Mouse (Mus musculus) myocyte (in vitro differentiated cells): ENCODE results near the gene 4930556J24Rik. TPM values are rescaled to one million over a fixed set of nuclear protein-coding genes. Genes with fewer than 3 reads are reported as not detected.
"Not testable (repeated sequence)": the region's sequence is repeated elsewhere in the genome, so short reads cannot be mapped to it uniquely, and the experiment has no call there.

Experiments used
- H3K27me3 ChIP-seq: one replicate; pipeline ENCODE4 v1.6.1; 2011; ENCODE audit not compliant: control insufficient read depth, insufficient read depth, insufficient read length
- H3K36me3 ChIP-seq: one replicate; pipeline ENCODE4 v1.6.1; 2011; ENCODE audit not compliant: control insufficient read depth, insufficient read depth
- H3K4me2 ChIP-seq: one replicate; pipeline ENCODE4 v1.6.1; 2011; ENCODE audit warnings: low read depth, control low read depth
- H3K4me3 ChIP-seq: one replicate; pipeline ENCODE4 v1.5.1; 2011; ENCODE audit warnings: mild to moderate bottlenecking, control low read depth, moderate library complexity
- H3K79me2 ChIP-seq: one replicate; pipeline ENCODE4 v1.6.1; 2011; ENCODE audit not compliant: control insufficient read depth, insufficient read depth
- H3ac ChIP-seq: one replicate; pipeline ENCODE4 v1.6.1; 2011; ENCODE audit not compliant: control insufficient read depth, insufficient read length
- CEBPB ChIP-seq: IDR thresholded peaks from 2 replicates; pipeline ENCODE4 v1.6.1; 2011; ENCODE audit warnings: mild to moderate bottlenecking, moderate library complexity; ENCODE audit not compliant: poor library complexity, insufficient read depth, severe bottlenecking
- E2F4 ChIP-seq: IDR thresholded peaks from one replicate; pipeline ENCODE4 v1.6.1; 2011; ENCODE audit warnings: mild to moderate bottlenecking, control low read depth, moderate library complexity; ENCODE audit not compliant: insufficient read depth
- MAX ChIP-seq: IDR thresholded peaks from one replicate; pipeline ENCODE4 v1.6.1; 2011; ENCODE audit warnings: low read depth, mild to moderate bottlenecking, control low read depth
- MYOD1 ChIP-seq, 3 experiments: IDR thresholded peaks; one replicate each; pipeline ENCODE4 v1.6.1; 2011; ENCODE audit warnings: control low read depth in 2 of 3, low read depth in 2 of 3, mild to moderate bottlenecking in 2 of 3, moderate library complexity in 1 of 3; ENCODE audit not compliant: insufficient read length in 2 of 3, control insufficient read depth in 1 of 3
- MYOG ChIP-seq, 3 experiments: IDR thresholded peaks; one replicate each; pipeline ENCODE4 v1.6.1; 2011; ENCODE audit warnings: control low read depth in 2 of 3, low read depth in 2 of 3, mild to moderate bottlenecking in 2 of 3; ENCODE audit not compliant: insufficient read length in 2 of 3, control insufficient read depth in 1 of 3, insufficient read depth in 1 of 3
- POLR2A ChIP-seq: IDR thresholded peaks from one replicate; pipeline ENCODE4 v1.6.1; 2011; ENCODE audit warnings: low read depth, mild to moderate bottlenecking, control low read depth, moderate library complexity; ENCODE audit not compliant: insufficient read length
- POLR2AphosphoS2 ChIP-seq: IDR thresholded peaks from one replicate; pipeline ENCODE4 v1.6.1; 2011; ENCODE audit warnings: low read depth, control low read depth; ENCODE audit not compliant: insufficient read length
- REST ChIP-seq: IDR thresholded peaks from one replicate; pipeline ENCODE4 v1.6.1; 2011; ENCODE audit warnings: mild to moderate bottlenecking, control low read depth, moderate library complexity; ENCODE audit not compliant: insufficient read depth, insufficient read length
- SRF ChIP-seq: IDR thresholded peaks from one replicate; pipeline ENCODE4 v1.6.1; 2011; ENCODE audit warnings: low read depth; ENCODE audit not compliant: control insufficient read depth, insufficient read length
- TCF12 ChIP-seq: IDR thresholded peaks from one replicate; pipeline ENCODE4 v1.6.1; 2011; ENCODE audit warnings: mild to moderate bottlenecking, control low read depth; ENCODE audit not compliant: poor library complexity, insufficient read depth, severe bottlenecking
- TCF3 ChIP-seq: IDR thresholded peaks from one replicate; pipeline ENCODE4 v1.6.1; 2011; ENCODE audit warnings: low read depth, control low read depth; ENCODE audit not compliant: insufficient read length
- USF1 ChIP-seq: IDR thresholded peaks from one replicate; pipeline ENCODE4 v1.6.1; 2011; ENCODE audit warnings: low read depth, mild to moderate bottlenecking, control low read depth, moderate library complexity
- polyA plus RNA-seq: library from polyadenylated mRNA; unstranded; fragments of >200 nt; fragmentation: generic; extraction: Trizol; gene quantifications from one replicate; pipeline ENCODE4 v1.2.1, GENCODE M21; 2012; ENCODE audit warnings: missing spikeins

The 4930556J24Rik gene
- 0.14 TPM for polyA plus RNA-seq

DNA sequence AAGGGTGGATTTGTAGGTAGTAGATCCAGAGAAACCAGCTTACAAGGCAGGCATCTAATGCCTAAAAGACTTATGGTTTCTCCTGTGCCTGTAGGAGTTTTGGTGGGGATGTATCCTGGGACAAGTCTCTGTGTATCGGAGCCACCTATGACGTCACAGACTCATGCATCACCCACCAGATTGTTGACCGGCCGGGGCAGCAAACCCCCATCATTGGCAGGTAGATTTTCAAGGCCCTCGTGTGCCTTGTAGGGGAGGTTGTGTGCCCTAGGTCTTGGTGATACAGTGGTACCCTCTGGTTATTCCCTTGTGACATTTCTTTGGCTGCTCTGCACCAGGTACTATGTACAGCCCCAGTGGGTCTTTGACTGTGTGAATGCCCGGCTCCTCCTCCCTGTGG is at the start of gene 4930556J24Rik:
Gene 4930556J24Rik, minus strand, starts transcription at position 101 of the 400 bp plus-strand sequence.
- TF ChIP-seq REST (no peak), E2F4 (no peak), CEBPB (no peak), USF1 (no peak), POLR2AphosphoS2 (no peak), MYOD1 (IDR thresholded peaks at IDR 0.05; ENCODE audit: control insufficient read depth in 1 of 3, insufficient read length in 2 of 3, low read depth in 2 of 3) (no peak), POLR2A (no peak), TCF12 (no peak), MYOG (IDR thresholded peaks at IDR 0.05; ENCODE audit: control insufficient read depth in 1 of 3, insufficient read depth in 1 of 3, insufficient read length in 2 of 3, low read depth in 2 of 3) (no peak), TCF3 (no peak), MAX (no peak), SRF (no peak)
- H3ac ChIP-seq: no peak within 1 kb of the TSS
- H3K4me3 ChIP-seq: no peak within 1 kb of the TSS
- no peak within 1 kb of the TSS for H3K4me2 ChIP-seq
- no peaks in the 10 kb centered on the region for H3K79me2 ChIP-seq
- H3K27me3 ChIP-seq: no peaks in the 10 kb centered on the region
- peaks cover 42% of the 10 kb centered on the region for H3K36me3 ChIP-seq

DNA sequence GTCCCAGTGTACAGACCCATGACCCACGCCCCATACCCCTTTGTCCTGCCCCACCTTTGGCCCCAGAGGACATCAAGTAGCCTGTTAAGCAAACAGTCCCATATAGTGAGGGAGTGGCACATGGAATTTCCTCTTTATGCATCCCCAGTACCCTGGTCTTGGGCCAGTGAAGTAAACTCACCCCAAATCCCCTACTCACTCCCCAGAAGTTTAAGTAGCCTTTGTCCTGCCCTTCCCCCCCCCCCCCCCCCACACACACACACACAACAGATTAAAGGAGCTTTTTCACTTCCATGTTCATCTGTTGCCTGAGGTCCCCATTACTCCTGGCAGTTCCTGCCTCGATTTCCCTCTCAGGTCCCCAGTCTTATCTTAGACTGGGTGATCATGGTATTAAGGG is 46.7 kb upstream of the 4930556J24Rik start:
- H3K4me3 ChIP-seq: no peak overlapping the region
- no peak overlapping the region for H3K4me2 ChIP-seq
- TF ChIP-seq CEBPB: no peak
- TF ChIP-seq E2F4: no peak
- TF ChIP-seq MYOG (IDR thresholded peaks at IDR 0.05; ENCODE audit: control insufficient read depth in 1 of 3, insufficient read depth in 1 of 3, insufficient read length in 2 of 3, low read depth in 2 of 3): no peak
- TF ChIP-seq MAX: no peak
- no peak for TF ChIP-seq POLR2A
- no peak for TF ChIP-seq TCF3
- TF ChIP-seq SRF: no peak
- no peak for TF ChIP-seq TCF12
- TF ChIP-seq USF1: no peak
- TF ChIP-seq REST: no peak
- TF ChIP-seq MYOD1 (IDR thresholded peaks at IDR 0.05; ENCODE audit: control insufficient read depth in 1 of 3, insufficient read length in 2 of 3, low read depth in 2 of 3): no peak
- TF ChIP-seq POLR2AphosphoS2: no peak
- peaks cover 35% of the 10 kb centered on the region for H3K27me3 ChIP-seq
- H3K79me2 ChIP-seq: no peaks in the 10 kb centered on the region
- H3ac ChIP-seq: no peak overlapping the region
- no peaks in the 10 kb centered on the region for H3K36me3 ChIP-seq

DNA sequence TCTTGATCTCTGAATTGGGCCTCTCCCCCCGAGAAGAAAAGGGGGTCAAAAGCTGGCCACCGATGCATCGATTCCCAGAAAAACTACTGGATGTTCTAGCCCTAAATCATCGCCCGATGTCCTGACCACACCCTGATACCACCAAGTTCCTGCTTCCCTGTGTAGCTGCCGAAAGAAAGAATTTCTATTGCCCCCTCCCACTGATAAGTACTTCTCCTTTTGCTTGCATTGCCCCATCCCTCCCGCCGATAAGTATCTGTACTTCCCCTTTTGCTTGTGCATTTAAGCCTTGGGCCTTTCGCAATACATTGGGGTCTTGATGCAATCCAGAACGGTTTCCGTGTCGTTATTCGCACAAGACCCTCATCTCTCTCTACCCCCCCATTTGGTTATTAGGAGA is 45.5 kb upstream of the 4930556J24Rik start:
- H3K4me2 ChIP-seq, H3ac ChIP-seq, H3K4me3 ChIP-seq, H3K79me2 ChIP-seq, H3K36me3 ChIP-seq: not testable (repeated sequence)
- H3K27me3 ChIP-seq: peaks cover 33% of the 10 kb centered on the region

DNA sequence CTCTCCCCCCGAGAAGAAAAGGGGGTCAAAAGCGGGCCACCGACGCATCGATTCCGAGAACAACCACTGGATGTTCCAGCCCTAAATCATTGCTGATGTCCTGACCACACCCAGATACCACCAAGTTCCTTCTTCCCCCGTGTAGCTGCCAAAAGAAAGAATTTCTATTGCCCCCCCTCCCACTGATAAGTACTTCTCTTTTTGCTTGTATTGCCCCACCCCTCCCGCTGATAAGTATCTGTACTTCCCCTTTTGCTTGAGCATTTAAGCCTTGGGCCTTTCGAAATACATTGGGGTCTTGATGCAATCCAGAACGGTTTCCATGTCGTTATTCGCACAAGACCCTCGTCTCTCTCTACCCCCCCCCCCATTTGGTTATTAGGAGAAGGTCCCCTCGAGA is 39.2 kb upstream of the 4930556J24Rik start:
- H3K4me2 ChIP-seq, H3K79me2 ChIP-seq: not testable (repeated sequence)

DNA sequence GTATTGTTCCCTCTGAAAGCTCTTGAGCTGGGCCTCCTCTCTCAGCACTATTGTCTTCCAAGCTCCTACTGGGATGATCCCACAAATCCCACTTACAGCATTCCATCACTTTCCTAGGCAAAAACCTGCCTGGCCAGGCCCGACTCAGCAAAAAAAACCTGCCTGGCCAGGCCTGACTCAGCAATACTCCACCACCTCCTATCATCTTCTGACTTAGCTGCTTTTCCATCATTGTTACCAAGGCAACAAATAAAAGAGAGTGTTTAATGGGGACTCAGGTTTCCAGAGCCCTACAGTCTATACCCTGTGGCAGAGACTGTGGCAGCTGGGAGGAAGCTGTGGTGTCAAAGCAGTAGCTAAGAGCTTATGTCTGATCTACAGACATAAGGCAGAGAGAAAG is 36.0 kb upstream of the 4930556J24Rik start:
- H3K79me2 ChIP-seq: no peaks in the 10 kb centered on the region
- TF ChIP-seq MAX: no peak
- no peak for TF ChIP-seq TCF12
- no peak for TF ChIP-seq POLR2A
- H3K4me2 ChIP-seq: no peak overlapping the region
- H3ac ChIP-seq: no peak overlapping the region
- H3K36me3 ChIP-seq: no peaks in the 10 kb centered on the region
- H3K4me3 ChIP-seq: no peak overlapping the region
- no peaks in the 10 kb centered on the region for H3K27me3 ChIP-seq

More for the DNA sequence above, 39.2 kb upstream of the 4930556J24Rik start:
- H3K4me3 ChIP-seq, H3K27me3 ChIP-seq, H3ac ChIP-seq, H3K36me3 ChIP-seq: not testable (repeated sequence)

DNA sequence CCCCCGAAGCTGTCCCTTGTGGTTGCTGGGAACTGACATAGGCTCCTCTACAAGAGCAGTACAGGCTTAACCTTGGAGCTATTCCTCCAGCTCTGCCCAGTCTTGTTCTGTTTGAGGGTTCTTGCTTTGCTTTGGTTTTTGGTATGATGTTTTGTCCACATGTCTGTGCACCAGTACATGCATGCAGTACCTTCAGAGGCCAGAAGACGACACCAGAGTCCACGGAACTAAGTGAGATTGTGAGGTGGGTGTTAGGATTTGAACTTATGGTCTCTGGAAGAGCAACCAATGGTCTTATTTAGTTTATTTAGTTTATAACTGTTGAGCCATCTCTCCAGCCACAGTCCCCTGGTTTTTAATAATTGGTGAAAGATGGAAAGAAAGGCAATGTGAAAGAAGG is 29.9 kb upstream of the 4930556J24Rik start:
- Histone ChIP-seq H3K4me2 (no peak overlapping the region), H3K36me3 (no peaks in the 10 kb centered on the region), H3ac (no peak overlapping the region), H3K4me3 (no peak overlapping the region), H3K79me2 (no peaks in the 10 kb centered on the region), H3K27me3 (peaks cover 8% of the 10 kb centered on the region)
- no peak for TF ChIP-seq TCF3
- TF ChIP-seq POLR2AphosphoS2: no peak
- no peak for TF ChIP-seq SRF
- TF ChIP-seq POLR2A: no peak
- TF ChIP-seq E2F4: no peak
- TF ChIP-seq MYOD1 (IDR thresholded peaks at IDR 0.05; ENCODE audit: control insufficient read depth in 1 of 3, insufficient read length in 2 of 3, low read depth in 2 of 3): no peak
- no peak for TF ChIP-seq TCF12
- no peak for TF ChIP-seq CEBPB
- no peak for TF ChIP-seq MYOG (IDR thresholded peaks at IDR 0.05; ENCODE audit: control insufficient read depth in 1 of 3, insufficient read depth in 1 of 3, insufficient read length in 2 of 3, low read depth in 2 of 3)
- TF ChIP-seq REST: no peak
- no peak for TF ChIP-seq USF1
- no peak for TF ChIP-seq MAX
